In the genomic region with DNA sequence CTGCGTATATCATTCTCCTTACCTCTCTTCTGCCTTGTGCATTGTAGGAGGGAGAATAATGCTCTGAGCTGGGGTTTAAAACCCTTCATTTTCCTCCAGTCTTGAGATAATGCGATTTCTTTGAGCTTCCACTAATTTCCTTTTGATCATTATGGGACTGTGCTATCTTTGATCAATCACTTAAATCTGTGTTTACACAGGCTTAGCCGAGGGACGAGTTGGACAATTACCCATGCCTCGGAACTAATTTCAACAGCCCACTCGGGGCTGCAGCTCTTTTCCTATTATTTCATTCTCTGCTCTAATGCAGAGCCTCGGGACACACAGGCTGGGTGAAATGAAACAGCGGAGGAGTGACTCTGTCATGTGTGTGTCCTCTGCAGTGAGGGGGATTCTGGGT, we compare ENCODE assay signal across 23 mouse cellular contexts.
"Had no signal": no experiment of that assay in that cellular context is flagged by ENCODE, and none has a peak within 500 bp of the region (broad histone marks: within the 10 kb centered on the region; RNA-seq: fewer than 3 reads in every experiment).

No protein-coding gene starts in this region.

- H3K9me3 ChIP-seq: heart, embryonic 10.5 days; kidney, embryonic 15.5 days; limb, embryonic 13.5 days; limb, embryonic 15.5 days had no signal

- H3K4me2 ChIP-seq: heart, embryonic 12.5 days; hindbrain, embryonic 14.5 days; kidney, embryonic 15.5 days; limb, embryonic 13.5 days; limb, embryonic 15.5 days had no signal

- ATAC-seq: forebrain, postnatal 0 days; hindbrain, embryonic 16.5 days; intestine, embryonic 16.5 days had no signal

- H3K4me3 ChIP-seq: heart, embryonic 10.5 days; heart, embryonic 12.5 days; kidney, embryonic 15.5 days; limb, embryonic 13.5 days; limb, embryonic 15.5 days had no signal

- H3K27me3 ChIP-seq: heart, embryonic 12.5 days; kidney, embryonic 15.5 days; limb, embryonic 15.5 days had no signal

- H3K9ac ChIP-seq: forebrain, postnatal 0 days; heart, embryonic 12.5 days; hindbrain, embryonic 14.5 days; kidney, embryonic 15.5 days; limb, embryonic 13.5 days; limb, embryonic 15.5 days had no signal

- H3K36me3 ChIP-seq: heart, embryonic 10.5 days; heart, embryonic 12.5 days; kidney, embryonic 15.5 days; limb, embryonic 13.5 days; limb, embryonic 15.5 days had no signal

- H3K4me1 ChIP-seq: heart, embryonic 10.5 days; heart, embryonic 12.5 days; kidney, embryonic 15.5 days; limb, embryonic 15.5 days had no signal

- DNase-seq: forebrain, postnatal 0 days; gastrocnemius, postnatal 14 days; gastrocnemius, postnatal 36 days; heart, adult 18-20 months; heart, postnatal 10 days; heart, postnatal 36 days; kidney, adult 11 months; kidney, adult 2 months; kidney, adult 9 months; kidney, postnatal 14 days; kidney, postnatal 36 days; layer of hippocampus, adult 9-11 months; layer of hippocampus, postnatal 36 days; left cerebral cortex, postnatal 4 days had no signal

- H3K27ac ChIP-seq: heart, embryonic 10.5 days; hindbrain, embryonic 14.5 days; kidney, embryonic 15.5 days; kidney, postnatal 0 days; limb, embryonic 13.5 days; limb, embryonic 15.5 days had no signal
